Mouse (Mus musculus) forebrain, embryonic 15.5 days (tissue): ENCODE measurements around the gene Sppl3. TPM values are rescaled to one million over a fixed set of nuclear protein-coding genes. Genes with fewer than 3 reads are reported as not detected.
A peak's percentile ranks its signal among the peaks of the same experiment; 100 is the strongest.

ENCODE experiments used
- ATAC-seq: fragments of 200-750 bp; cut with Nextera tagmentation; replicated peaks from 2 replicates; pipeline ENCODE4 v1.8.0; 2017; ENCODE audit warnings: mild to moderate bottlenecking, moderate TSS enrichment, moderate library complexity
- H3K27ac ChIP-seq: fragments of 300-500 bp; sonication (generic); replicated peaks from 2 replicates; pipeline ENCODE4 v1.5.1; 2015; ENCODE audit warnings: mild to moderate bottlenecking, inconsistent platforms
- H3K27me3 ChIP-seq: fragments of 300-500 bp; sonication (generic); 2 replicates; pipeline ENCODE4 v1.6.1; 2015; ENCODE audit warnings: inconsistent platforms
- H3K36me3 ChIP-seq: fragments of 300-500 bp; sonication (generic); 2 replicates; pipeline ENCODE4 v1.6.1; 2015; ENCODE audit warnings: mild to moderate bottlenecking, inconsistent platforms
- H3K4me1 ChIP-seq: fragments of 300-500 bp; sonication (generic); 2 replicates; pipeline ENCODE4 v1.6.1; 2015; ENCODE audit warnings: inconsistent platforms
- H3K4me2 ChIP-seq: fragments of 300-500 bp; sonication (generic); replicated peaks from 2 replicates; pipeline ENCODE4 v1.6.1; 2015; ENCODE audit warnings: mild to moderate bottlenecking, inconsistent platforms
- H3K4me3 ChIP-seq: fragments of 300-500 bp; sonication (generic); 2 replicates; pipeline ENCODE4 v1.5.1; 2015; ENCODE audit warnings: mild to moderate bottlenecking, inconsistent platforms
- H3K9ac ChIP-seq: fragments of 300-500 bp; sonication (generic); replicated peaks from 2 replicates; pipeline ENCODE4 v1.6.1; 2015; ENCODE audit warnings: mild to moderate bottlenecking, inconsistent platforms
- H3K9me3 ChIP-seq: fragments of 300-500 bp; sonication (generic); 2 replicates; pipeline ENCODE4 v1.6.1; 2016; ENCODE audit warnings: inconsistent platforms
- WGBS: fragments of 180-500 bp; shearing (Covaris S2); methylation state at CpG from one replicate; pipeline ENCODE4 v1.1.7; 2015; ENCODE audit warnings: mixed read lengths; 5-methylcytosine and 5-hydroxymethylcytosine counted together
- polyA plus RNA-seq: library from polyadenylated mRNA; unstranded; fragments of >200 nt; fragmentation: Nextera tagmentation; extraction: Ambion mirVana; gene quantifications from 2 replicates; pipeline ENCODE4 v1.2.1, GENCODE M21; 2015

Gene Sppl3
- polyA plus RNA-seq, 1 experiment from 2014 or later: 19.2 TPM

DNA sequence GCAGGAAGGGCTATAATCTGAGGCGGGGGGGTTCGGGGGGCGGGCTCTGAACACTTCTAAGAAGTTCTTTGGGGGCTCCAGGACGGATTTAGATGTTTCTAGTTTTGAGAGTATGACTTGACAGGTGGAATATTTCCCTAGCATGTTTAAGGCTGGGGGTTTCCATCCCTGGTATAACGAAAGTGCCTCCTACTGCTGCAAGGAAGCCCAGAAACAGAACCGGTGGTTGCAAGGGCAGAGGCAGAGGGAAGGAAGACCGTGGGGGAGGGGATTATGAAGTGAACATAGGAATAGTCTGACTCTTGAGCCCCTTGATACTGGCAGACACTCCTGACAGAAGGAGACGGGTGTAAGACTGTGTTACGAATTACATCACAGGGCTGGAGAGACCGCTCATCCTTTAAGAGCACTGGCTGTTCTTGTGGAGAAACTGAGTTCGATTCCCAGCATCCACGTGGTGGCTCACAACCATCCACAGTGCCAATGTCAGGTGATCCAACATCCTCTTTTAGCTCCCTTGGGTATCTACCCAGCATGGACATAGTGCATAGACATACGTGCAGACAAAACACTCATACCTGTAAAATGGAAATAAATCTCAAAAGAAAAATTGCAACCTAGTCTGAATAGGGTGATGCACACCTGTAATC lies 7.6 kb upstream of the Sppl3 start:
- Histone ChIP-seq H3K4me1 (no peaks in the 10 kb centered on the region), H3K9me3 (no peaks in the 10 kb centered on the region), H3K27me3 (no peaks in the 10 kb centered on the region), H3K36me3 (no peaks in the 10 kb centered on the region), H3K4me3 (no peak overlapping the region), H3K9ac (no peak overlapping the region), H3K27ac (no peak overlapping the region), H3K4me2 (no peak overlapping the region)
- 82% methylated on average over 13 of the region's 13 CpGs for WGBS
- ATAC-seq: no peak

DNA sequence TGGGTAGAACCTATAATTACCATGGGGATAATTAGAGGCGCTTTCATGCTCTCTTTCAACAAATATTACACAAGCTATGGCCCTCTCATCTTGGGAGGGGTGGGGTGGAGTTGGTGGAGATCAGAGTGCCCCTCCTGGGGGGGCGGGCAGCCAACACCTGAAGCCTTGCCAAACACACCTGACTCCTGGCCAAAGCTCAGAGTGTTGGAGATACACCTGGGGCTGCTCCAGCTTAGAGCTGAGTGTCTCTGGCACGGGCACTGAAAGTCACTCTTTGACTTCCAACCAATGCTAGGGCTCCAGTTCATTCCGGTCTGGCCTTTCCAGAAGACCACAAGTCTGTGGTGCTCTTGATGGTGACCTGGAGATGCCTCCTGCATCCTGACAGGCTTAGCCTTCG lies 3.2 kb upstream of the Sppl3 start:
- no peak overlapping the region for H3K4me2 ChIP-seq
- H3K9ac ChIP-seq: no peak overlapping the region
- H3K9me3 ChIP-seq: no peaks in the 10 kb centered on the region
- H3K27me3 ChIP-seq: no peaks in the 10 kb centered on the region
- no peak overlapping the region for H3K4me3 ChIP-seq
- no peak overlapping the region for H3K27ac ChIP-seq
- H3K36me3 ChIP-seq: no peaks in the 10 kb centered on the region
- no peak for ATAC-seq
- H3K4me1 ChIP-seq: peaks cover 15% of the 10 kb centered on the region
- WGBS: 93% methylated on average over 5 of the region's 5 CpGs

DNA sequence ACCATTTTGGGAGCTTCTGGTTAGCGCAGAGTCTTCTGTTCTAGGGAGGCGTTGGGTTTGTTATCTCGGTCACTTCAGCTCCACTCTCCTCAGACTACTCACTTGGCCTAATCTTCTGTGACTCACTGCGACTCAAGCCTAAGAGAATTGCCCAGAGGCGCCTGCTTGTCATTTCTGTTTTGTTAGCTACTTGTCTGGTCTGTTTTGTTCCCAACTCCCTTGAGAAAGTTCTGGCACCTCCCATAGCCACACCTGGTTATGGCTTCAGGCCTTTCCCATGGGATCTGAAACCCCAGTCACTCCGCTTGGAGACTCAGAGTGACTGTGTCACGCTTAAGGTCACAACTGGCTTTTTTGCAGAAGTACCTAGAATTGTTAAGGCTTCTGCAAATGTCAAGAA lies 2.6 kb upstream of the Sppl3 start:
- Histone ChIP-seq H3K9ac (no peak overlapping the region), H3K4me2 (no peak overlapping the region), H3K27me3 (no peaks in the 10 kb centered on the region), H3K27ac (no peak overlapping the region), H3K4me1 (peaks cover 20% of the 10 kb centered on the region), H3K36me3 (no peaks in the 10 kb centered on the region), H3K9me3 (no peaks in the 10 kb centered on the region), H3K4me3 (no peak overlapping the region)
- 89% methylated on average over 7 of the region's 7 CpGs for WGBS
- ATAC-seq: no peak

DNA sequence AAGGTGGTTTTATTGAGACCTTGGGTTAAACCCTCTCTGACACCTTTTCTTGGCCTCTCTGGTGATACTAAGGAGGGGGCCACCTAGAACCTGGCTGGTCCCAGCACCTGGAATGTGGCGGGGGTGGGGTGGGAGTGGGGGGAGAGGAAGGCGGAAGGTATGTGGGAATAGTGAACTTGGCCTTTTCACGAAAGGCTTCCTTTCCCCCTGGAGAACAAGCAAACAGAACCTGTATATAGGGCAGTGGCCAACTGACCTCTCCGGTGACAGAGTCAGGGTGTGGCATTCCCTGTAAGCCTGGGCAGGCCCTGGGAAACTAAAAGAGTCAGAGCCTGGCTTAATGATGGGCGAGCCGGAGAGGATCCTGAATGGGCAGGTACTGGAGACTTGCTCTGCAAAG lies 1.8 kb upstream of the Sppl3 start:
- no peak overlapping the region for H3K27ac ChIP-seq
- no peaks in the 10 kb centered on the region for H3K36me3 ChIP-seq
- H3K4me2 ChIP-seq: no peak overlapping the region
- peaks cover 26% of the 10 kb centered on the region for H3K4me1 ChIP-seq
- no peaks in the 10 kb centered on the region for H3K9me3 ChIP-seq
- no peaks in the 10 kb centered on the region for H3K27me3 ChIP-seq
- H3K4me3 ChIP-seq: no peak overlapping the region
- H3K9ac ChIP-seq: no peak overlapping the region
- ATAC-seq: no peak
- WGBS: 88% methylated on average over 6 of the region's 6 CpGs

DNA sequence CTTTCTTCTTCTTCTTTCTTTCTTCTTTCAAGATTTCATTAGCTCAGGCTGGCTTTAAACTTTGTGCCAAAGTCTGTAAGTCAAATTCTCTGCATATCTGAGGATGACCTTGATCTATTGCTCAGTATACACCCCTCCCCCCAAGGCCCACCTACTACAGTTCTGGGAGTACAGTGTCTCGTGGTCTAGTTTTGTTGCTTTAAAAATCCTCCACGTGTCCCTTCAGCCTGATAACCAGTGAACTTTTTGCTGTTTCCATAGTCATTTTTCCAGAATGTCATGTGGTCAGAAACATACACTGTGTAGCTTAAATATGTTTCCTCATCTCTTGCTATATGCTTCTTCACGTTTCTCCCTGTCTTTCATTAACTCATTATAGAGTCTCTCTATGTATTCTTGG lies 976 bp upstream of the Sppl3 start:
- Histone ChIP-seq H3K27ac (0 out of 2 replicates have a peak overlapping the region, but pooled peaks have one; percentile 88), H3K36me3 (no peaks in the 10 kb centered on the region), H3K27me3 (no peaks in the 10 kb centered on the region), H3K9ac (peak overlapping the region; percentile 88), H3K4me3 (peak overlapping the region; percentile 73; the same call in 1 of the 2 replicates), H3K9me3 (no peaks in the 10 kb centered on the region), H3K4me2 (peak overlapping the region; percentile 64; the same call in 1 of the 2 replicates), H3K4me1 (peaks cover 32% of the 10 kb centered on the region)
- WGBS: 64% methylated on average over 3 of the region's 3 CpGs
- ATAC-seq: no peak

DNA sequence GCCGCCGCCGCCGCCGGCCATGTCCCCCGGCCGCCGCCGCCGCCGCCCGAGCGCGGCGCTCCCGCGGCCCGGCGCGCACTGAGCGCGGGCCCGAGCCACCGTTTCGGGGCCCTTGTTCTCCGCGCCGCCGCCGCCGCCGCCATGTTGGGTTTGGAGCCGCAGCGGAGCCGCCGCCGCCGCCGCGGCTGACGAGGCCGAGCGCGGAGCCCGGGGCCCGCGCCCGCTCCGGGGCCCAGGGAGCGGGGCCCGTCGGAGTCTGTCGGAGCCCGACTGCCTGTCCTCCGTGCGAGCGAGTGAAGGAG lies 231 bp downstream of the Sppl3 start:
- Histone ChIP-seq H3K9me3 (no peaks in the 10 kb centered on the region), H3K27me3 (no peaks in the 10 kb centered on the region), H3K36me3 (no peaks in the 10 kb centered on the region), H3K4me2 (peak overlapping the region; percentile 83), H3K4me3 (peak overlapping the region; percentile 73), H3K27ac (peak overlapping the region; percentile 88), H3K9ac (peak overlapping the region; percentile 88), H3K4me1 (peaks cover 42% of the 10 kb centered on the region)
- ATAC-seq: peak; percentile 55; the same call in 1 of the 2 replicates
- WGBS: 0% methylated on average over 41 of the region's 57 CpGs

DNA sequence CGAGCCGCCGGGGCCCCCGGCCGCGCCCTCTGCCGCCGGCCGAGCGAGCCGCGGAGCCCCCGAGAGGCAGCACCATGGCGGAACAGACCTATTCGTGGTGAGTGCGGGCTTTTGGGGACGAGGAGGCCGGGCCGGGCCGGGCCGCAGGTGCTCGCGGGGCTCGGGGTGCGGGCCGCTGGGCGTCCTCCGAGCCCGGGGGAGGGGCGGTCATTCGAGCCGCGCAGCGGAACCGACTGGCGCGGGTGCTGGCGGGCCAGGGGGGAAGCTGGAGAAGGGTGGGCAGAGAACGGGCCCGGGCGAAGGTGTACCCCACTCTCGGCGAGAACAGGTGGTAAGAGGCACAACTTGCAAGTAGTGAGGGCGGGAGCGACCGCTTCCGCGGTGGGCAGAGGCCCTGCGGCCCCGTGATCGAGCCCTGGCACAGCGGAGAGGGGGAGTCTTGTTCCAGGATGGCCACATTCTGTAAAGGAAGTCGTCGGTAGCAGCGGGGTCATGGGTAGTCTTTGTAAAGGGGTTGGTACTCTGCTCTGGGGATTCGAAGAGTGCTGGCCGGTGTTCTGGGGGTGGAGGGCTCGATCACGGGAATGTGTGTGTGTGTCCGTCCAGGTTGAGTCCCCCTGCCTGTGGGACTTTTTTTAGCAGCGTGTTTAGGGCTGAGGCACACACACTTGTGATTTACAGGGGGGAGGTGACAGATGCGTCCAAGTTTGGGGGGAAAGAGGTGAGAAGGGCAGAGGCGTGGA lies 753 bp downstream of the Sppl3 start:
- WGBS: 1% methylated on average over 63 of the region's 63 CpGs
- H3K9me3 ChIP-seq: no peaks in the 10 kb centered on the region
- peak overlapping the region; percentile 83 for H3K4me2 ChIP-seq
- peak; percentile 43 for ATAC-seq
- peak overlapping the region; percentile 88 for H3K9ac ChIP-seq
- peak overlapping the region; percentile 73 for H3K4me3 ChIP-seq
- no peaks in the 10 kb centered on the region for H3K36me3 ChIP-seq
- H3K4me1 ChIP-seq: peaks cover 42% of the 10 kb centered on the region
- H3K27me3 ChIP-seq: no peaks in the 10 kb centered on the region
- peak overlapping the region; percentile 88 for H3K27ac ChIP-seq

DNA sequence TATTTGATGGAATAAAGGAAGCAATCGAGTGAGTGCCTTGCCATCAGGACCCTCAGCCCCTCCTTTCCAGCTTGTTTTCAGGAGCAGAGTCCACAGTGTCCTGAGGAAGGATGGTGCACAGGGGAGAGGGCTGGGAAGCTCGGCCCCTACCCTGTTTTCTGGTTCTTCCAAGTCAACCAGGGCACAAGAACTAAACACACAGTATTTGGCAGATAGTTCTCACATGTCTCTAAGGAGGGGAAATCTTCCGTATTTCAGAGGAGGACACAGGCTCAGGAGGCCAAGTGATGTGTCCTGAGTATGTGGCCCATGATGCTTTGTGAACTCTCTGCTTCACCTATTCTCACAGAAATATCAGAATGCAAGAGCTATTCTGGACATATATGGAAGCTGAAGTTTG lies 2.5 kb downstream of the Sppl3 start:
- H3K9ac ChIP-seq: no peak overlapping the region
- no peak overlapping the region for H3K4me3 ChIP-seq

DNA sequence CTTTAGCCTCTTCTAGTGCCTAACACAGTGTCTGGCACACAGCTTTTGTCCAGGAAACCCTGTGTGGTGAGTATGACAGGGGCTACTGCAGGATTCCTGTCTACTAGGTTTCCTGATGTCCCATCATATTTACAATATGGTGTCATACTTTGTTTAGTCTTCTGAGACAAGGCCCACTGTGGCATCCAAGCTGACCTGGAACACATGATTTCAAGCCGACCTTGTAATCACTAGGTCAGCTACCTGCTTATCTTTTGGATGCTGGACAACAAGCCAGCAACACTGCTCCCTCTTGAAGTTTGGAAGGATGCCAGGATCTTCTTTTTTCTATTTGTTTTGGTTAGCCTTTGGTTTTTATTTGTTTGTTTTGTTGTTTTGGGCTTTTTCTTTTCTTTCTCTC lies 3.6 kb downstream of the Sppl3 start:
- WGBS: 67% methylated on average over 1 of the region's 1 CpGs
- no peak overlapping the region for H3K27ac ChIP-seq
- H3K36me3 ChIP-seq: no peaks in the 10 kb centered on the region
- H3K4me2 ChIP-seq: no peak overlapping the region
- H3K9me3 ChIP-seq: no peaks in the 10 kb centered on the region
- H3K9ac ChIP-seq: no peak overlapping the region
- H3K27me3 ChIP-seq: no peaks in the 10 kb centered on the region
- H3K4me1 ChIP-seq: peaks cover 42% of the 10 kb centered on the region
- no peak for ATAC-seq
- no peak overlapping the region for H3K4me3 ChIP-seq

More for the DNA sequence above, 2.5 kb downstream of the Sppl3 start:
- Histone ChIP-seq H3K36me3 (no peaks in the 10 kb centered on the region), H3K4me2 (peak overlapping the region; percentile 83; the same call in 1 of the 2 replicates), H3K27ac (no peak overlapping the region), H3K4me1 (peaks cover 42% of the 10 kb centered on the region), H3K27me3 (no peaks in the 10 kb centered on the region), H3K9me3 (no peaks in the 10 kb centered on the region)
- ATAC-seq: no peak
- WGBS: 61% methylated on average over 3 of the region's 3 CpGs

DNA sequence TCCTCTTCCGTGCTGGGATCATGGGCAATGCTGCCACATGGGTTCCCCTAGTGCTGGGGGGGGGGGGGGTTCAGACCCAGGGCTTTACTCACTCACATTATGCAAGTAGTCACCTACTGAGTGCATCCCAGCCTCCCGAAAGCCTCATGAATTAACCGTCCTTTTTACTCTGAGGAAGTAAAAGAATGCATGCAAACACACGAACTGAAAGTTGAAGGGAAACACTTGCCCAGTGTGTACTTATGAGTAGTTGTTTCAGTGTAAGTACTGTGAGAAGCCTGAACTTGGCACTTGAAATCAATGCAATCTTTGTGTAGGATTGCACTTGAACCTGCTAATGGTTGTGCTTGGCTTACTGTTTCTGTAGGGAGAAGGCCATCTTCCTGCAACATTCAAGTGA lies 4.2 kb downstream of the Sppl3 start:
- no peaks in the 10 kb centered on the region for H3K9me3 ChIP-seq
- no peaks in the 10 kb centered on the region for H3K36me3 ChIP-seq
- ATAC-seq: no peak
- WGBS: 28% methylated on average over 4 of the region's 4 CpGs
- no peak overlapping the region for H3K9ac ChIP-seq
- H3K4me3 ChIP-seq: no peak overlapping the region
- H3K27ac ChIP-seq: no peak overlapping the region
- H3K4me1 ChIP-seq: peaks cover 40% of the 10 kb centered on the region
- H3K27me3 ChIP-seq: no peaks in the 10 kb centered on the region
- H3K4me2 ChIP-seq: no peak overlapping the region

DNA sequence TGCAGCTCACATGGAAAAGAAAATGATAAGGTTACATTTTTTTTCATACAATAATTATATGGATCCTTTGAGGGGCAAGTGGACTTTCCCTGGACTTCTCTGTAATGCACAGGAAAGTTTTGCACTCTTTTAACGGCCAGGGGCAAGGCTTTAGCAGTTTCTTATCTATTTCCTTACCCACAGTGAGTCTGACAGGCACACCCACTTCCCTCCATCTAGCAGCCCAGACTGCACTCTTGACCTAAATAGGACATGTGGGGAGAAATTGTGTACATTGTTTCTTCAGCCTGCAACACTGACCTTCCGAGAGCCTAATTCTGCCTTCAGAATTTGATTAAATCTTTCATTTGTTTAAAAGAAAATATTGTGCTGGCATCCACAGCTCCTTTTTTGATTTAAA lies 7.3 kb downstream of the Sppl3 start:
- no peak overlapping the region for H3K4me3 ChIP-seq
- H3K4me1 ChIP-seq: peaks cover 22% of the 10 kb centered on the region
- no peaks in the 10 kb centered on the region for H3K36me3 ChIP-seq
- WGBS: 77% methylated on average over 2 of the region's 2 CpGs
- no peak for ATAC-seq
- H3K4me2 ChIP-seq: no peak overlapping the region
- H3K9ac ChIP-seq: no peak overlapping the region
- no peaks in the 10 kb centered on the region for H3K27me3 ChIP-seq
- no peaks in the 10 kb centered on the region for H3K9me3 ChIP-seq
- H3K27ac ChIP-seq: no peak overlapping the region

DNA sequence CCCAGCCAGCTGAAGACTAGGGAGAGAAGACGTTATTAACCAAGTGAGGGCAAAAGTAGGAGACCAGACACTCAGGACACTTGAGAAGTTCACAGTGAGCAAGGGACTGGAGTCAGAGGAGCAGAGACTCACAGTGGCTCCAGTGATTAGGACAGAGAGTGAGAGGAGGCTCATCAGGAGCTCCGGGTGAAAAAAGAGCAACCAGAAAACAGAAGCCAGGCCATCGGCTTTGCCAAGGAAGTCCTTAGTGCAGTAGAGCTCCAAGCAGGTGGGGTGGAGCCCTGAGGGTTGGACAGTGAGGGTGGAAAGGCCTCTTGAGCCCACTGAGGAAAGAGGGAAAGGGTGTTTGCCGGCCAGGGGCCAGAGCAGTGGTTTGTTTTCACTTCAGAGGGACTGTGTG lies 7.9 kb downstream of the Sppl3 start:
- Histone ChIP-seq H3K4me1 (peaks cover 17% of the 10 kb centered on the region), H3K4me2 (no peak overlapping the region), H3K27ac (no peak overlapping the region), H3K9me3 (no peaks in the 10 kb centered on the region), H3K4me3 (no peak overlapping the region), H3K27me3 (no peaks in the 10 kb centered on the region), H3K36me3 (no peaks in the 10 kb centered on the region), H3K9ac (no peak overlapping the region)
- no peak for ATAC-seq
- whole genome bisulfite sequencing: 75% methylated on average over 4 of the region's 4 CpGs

DNA sequence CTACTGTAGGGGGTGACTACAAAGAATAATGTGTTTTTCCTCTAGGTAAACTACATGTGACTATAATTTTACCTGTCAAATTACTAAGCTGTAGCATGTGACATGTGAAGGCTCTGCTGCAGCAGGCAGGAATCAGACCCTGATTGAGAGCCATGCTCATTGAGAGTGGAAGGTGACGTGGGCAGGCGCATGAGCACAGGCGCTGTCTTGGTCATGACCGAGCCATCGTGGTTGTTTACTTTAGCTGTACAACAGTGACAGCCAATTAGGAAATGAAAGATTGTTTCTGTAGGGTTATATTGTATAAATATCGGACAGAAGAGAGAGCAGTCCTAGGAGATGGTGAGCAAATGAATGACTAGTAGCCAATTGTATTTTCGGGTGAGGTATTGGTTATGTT lies 11.1 kb downstream of the Sppl3 start:
- no peak for ATAC-seq
- no peaks in the 10 kb centered on the region for H3K27me3 ChIP-seq
- peaks cover 14% of the 10 kb centered on the region; the same call in 1 of the 2 replicates for H3K4me1 ChIP-seq
- no peaks in the 10 kb centered on the region for H3K9me3 ChIP-seq
- no peak overlapping the region for H3K4me3 ChIP-seq
- WGBS: 93% methylated on average over 7 of the region's 7 CpGs
- no peaks in the 10 kb centered on the region for H3K36me3 ChIP-seq
- no peak overlapping the region for H3K27ac ChIP-seq
- H3K4me2 ChIP-seq: no peak overlapping the region
- no peak overlapping the region for H3K9ac ChIP-seq
